Mouse (Mus musculus) c-Kit-positive CD71-negative TER-119-negative erythroid progenitor cells, embryonic 14.5 days (primary cell): ENCODE results near the gene Ncapg.

ENCODE experiments used
- DNase-seq: peaks from one replicate; pipeline ENCODE4 v3.0.0-alpha.2; 2013; ENCODE audit warnings: low read depth

Gene Ncapg

GRCm38 (mm10) chr5:45706811-45707210, 37.1 kb downstream of the Ncapg start:
- no peak for DNase-seq

GRCm38 (mm10) chr5:45709653-45710052, 39.9 kb downstream of the Ncapg start:
- DNase-seq: no peak

- DNase-seq: no peak
These were observed 49.2 kb downstream of the Ncapg start for GRCm38 (mm10) chr5:45718848-45719488.

GRCm38 (mm10) chr5:45733751-45734150, 64.0 kb downstream of the Ncapg start:
- no peak for DNase-seq

- DNase-seq: no peak
These were observed 68.2 kb downstream of the Ncapg start for GRCm38 (mm10) chr5:45737911-45738310.
